Mouse (Mus musculus): Measurements from ENCODE around the gene Rpsa.

- no peak for TF ChIP-seq POLR2A (IDR thresholded peaks at IDR 0.05; ENCODE audit: borderline replicate concordance, insufficient read depth, low read length)
- TF ChIP-seq CTCF (IDR thresholded peaks at IDR 0.05; ENCODE audit: borderline replicate concordance, insufficient read depth, low read depth, low read length): no peak
These were observed 24.5 kb downstream of the Rpsa start for GRCm38 (mm10) chr9:120151906-120152399.
